Mouse (Mus musculus) thymus, postnatal 25 days (tissue): ENCODE measurements around the gene Sun5.
A peak's percentile ranks its signal among the peaks of the same experiment; 100 is the strongest.

ENCODE experiments used
- DNase-seq: peaks from one replicate; pipeline ENCODE4 v3.0.0; 2022

The Sun5 gene

DNA sequence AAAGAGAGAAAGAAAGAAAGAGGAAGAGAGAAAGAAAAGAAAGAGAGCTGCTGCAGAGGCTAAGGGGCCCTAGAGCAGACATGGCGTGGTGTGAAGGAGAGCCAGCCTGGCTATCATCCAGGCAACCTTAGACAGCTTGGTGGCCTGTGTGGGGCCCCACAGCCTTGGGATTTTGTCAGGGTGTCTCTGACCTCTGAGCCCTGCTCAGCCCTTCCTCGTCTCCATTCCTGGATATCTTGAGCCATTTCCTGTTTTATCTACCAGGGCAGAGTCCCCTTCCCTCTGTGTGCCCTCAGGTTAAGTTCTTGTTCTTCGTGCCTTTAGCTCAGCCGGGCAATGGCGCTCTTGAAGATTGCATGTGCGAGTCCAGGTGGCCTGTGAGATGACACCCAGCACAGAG, 62.0 kb downstream of the Sun5 start:
- DNase-seq: no peak

DNA sequence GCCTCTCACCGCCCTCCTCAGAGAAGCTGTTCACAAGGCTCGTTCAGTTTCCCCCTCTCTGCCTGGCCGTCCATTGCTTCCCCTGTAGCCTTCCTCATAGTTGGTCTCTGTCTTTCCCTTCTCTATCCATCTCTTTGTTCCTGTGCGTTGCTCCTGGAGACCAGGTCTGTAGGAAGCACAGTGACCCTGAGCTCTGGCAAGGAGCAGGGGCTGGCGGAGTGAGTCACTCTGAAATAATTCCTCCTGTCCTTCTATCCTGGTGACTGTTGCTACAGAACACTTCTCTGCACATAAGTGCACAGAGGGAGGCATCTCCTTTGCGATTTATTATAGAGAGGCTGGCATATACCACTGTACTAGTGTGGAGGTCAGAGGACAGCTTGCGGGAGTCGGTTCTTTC, 62.7 kb downstream of the Sun5 start:
- no peak for DNase-seq

DNA sequence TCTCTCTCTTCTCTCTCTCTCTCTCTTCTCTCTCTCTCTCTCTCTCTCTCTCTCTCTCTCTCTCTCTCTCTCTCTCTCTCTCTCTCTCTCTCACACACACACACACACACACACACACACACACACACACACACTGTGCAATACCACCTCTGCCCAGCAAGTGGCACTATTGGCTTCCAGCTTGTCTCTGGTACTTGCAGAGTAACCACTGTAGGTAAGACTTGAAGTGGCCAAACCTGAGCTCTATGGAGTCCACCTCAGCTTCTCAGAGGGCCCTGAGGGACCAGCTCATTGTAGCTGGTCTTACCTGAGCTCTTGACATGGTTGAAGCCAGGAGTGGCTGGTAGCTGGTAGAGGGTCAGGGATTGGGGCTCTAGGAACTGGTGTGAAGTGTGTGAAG, 63.4 kb downstream of the Sun5 start:
- DNase-seq: peak; percentile 54
